Mouse (Mus musculus) cerebellum, adult 11 months (tissue): ENCODE results near the gene Senp6.
"Not testable (repeated sequence)": the region's sequence is repeated elsewhere in the genome, so short reads cannot be mapped to it uniquely, and the experiment has no call there.

Source experiments
- DNase-seq: peaks from one replicate; pipeline ENCODE4 v3.0.0; 2022

Gene Senp6

GRCm38 (mm10) chr9:80066367-80067220 lies at the start of gene Senp6:
Senp6 (plus strand) TSS chr9:80066903.
- DNase-seq: peak; percentile 55

- no peak for DNase-seq
Observed at GRCm38 (mm10) chr9:80020429-80020828, 46.3 kb upstream of the Senp6 start.

- no peak for DNase-seq
Observed at GRCm38 (mm10) chr9:80021648-80022047, 45.1 kb upstream of the Senp6 start.

- no peak for DNase-seq
Observed at GRCm38 (mm10) chr9:80022821-80023220, 43.9 kb upstream of the Senp6 start.

- not testable (repeated sequence) for DNase-seq
Observed at GRCm38 (mm10) chr9:80025347-80025746, 41.4 kb upstream of the Senp6 start.

GRCm38 (mm10) chr9:80026017-80026416 lies 40.7 kb upstream of the Senp6 start:
- peak; percentile 15 for DNase-seq

GRCm38 (mm10) chr9:80026581-80027021 lies 40.1 kb upstream of the Senp6 start:
- DNase-seq: no peak

- no peak for DNase-seq
Observed at GRCm38 (mm10) chr9:80037262-80037996, 29.3 kb upstream of the Senp6 start.

- DNase-seq: no peak
Observed at GRCm38 (mm10) chr9:80037997-80038383, 28.7 kb upstream of the Senp6 start.

GRCm38 (mm10) chr9:80039296-80039815 lies 27.3 kb upstream of the Senp6 start:
- no peak for DNase-seq

GRCm38 (mm10) chr9:80044301-80044700 lies 22.4 kb upstream of the Senp6 start:
- DNase-seq: not testable (repeated sequence)

- DNase-seq: not testable (repeated sequence)
Observed at GRCm38 (mm10) chr9:80049271-80049670, 17.4 kb upstream of the Senp6 start.

- DNase-seq: no peak
Observed at GRCm38 (mm10) chr9:80052951-80053350, 13.8 kb upstream of the Senp6 start.

GRCm38 (mm10) chr9:80057690-80058089 lies 9.0 kb upstream of the Senp6 start:
- no peak for DNase-seq

GRCm38 (mm10) chr9:80065495-80065894 lies 1.2 kb upstream of the Senp6 start:
- not testable (repeated sequence) for DNase-seq

- DNase-seq: peak; percentile 52
Observed at GRCm38 (mm10) chr9:80067221-80068027, 721 bp downstream of the Senp6 start.

GRCm38 (mm10) chr9:80068028-80068515 lies 1.4 kb downstream of the Senp6 start:
- no peak for DNase-seq

- no peak for DNase-seq
Observed at GRCm38 (mm10) chr9:80068735-80069315, 2.1 kb downstream of the Senp6 start.

- no peak for DNase-seq
Observed at GRCm38 (mm10) chr9:80070026-80070425, 3.3 kb downstream of the Senp6 start.

GRCm38 (mm10) chr9:80071616-80072015 lies 4.9 kb downstream of the Senp6 start:
- no peak for DNase-seq

GRCm38 (mm10) chr9:80074067-80074466 lies 7.4 kb downstream of the Senp6 start:
- no peak for DNase-seq

GRCm38 (mm10) chr9:80074949-80075348 lies 8.2 kb downstream of the Senp6 start:
- DNase-seq: no peak
